27 mouse cellular contexts compared by ENCODE assay signal in genomic region chr4:101305126-101305525, GRCm38 (mm10). TPM values are rescaled to one million over a fixed set of nuclear protein-coding genes. Genes with fewer than 3 reads are reported as not detected.
DNase-seq lines count a peak whose midpoint lies in the region; ATAC-seq and TF ChIP-seq lines count a peak whose summit lies in the region.
"Had no signal": no experiment of that assay in that cellular context is flagged by ENCODE, and none has a peak within 500 bp of the region (broad histone marks: within the 10 kb centered on the region; RNA-seq: fewer than 3 reads in every experiment).

No protein-coding gene starts in this region.

- H3K36me3 ChIP-seq in heart, postnatal 0 days (replicated peaks; ENCODE audit: control insufficient read depth, insufficient read depth, low read length), result no peaks in the 10 kb centered on the region
- H3K36me3 ChIP-seq in heart, embryonic 12.5 days, result no peaks in the 10 kb centered on the region
- H3K36me3 ChIP-seq: embryonic facial prominence, embryonic 13.5 days; liver, embryonic 13.5 days; neural tube, embryonic 13.5 days had no signal

- TF ChIP-seq EP300 in heart, postnatal 0 days (IDR thresholded peaks at IDR 0.05; ENCODE audit: low read depth), result no peak

- H3K4me3 ChIP-seq in heart, postnatal 0 days (ENCODE audit: low read depth, low read length), result no peak overlapping the region
- no peak overlapping the region for H3K4me3 ChIP-seq in heart, embryonic 12.5 days
- H3K4me3 ChIP-seq: embryonic facial prominence, embryonic 13.5 days; erythroblast, embryonic 14.5 days; forebrain, embryonic 13.5 days; liver, embryonic 13.5 days; myocyte; neural tube, embryonic 13.5 days had no signal

- peak; percentile 95 for DNase-seq in heart, adult 11 months
- no peak for DNase-seq in heart, postnatal 4 days
- no peak for DNase-seq in heart, postnatal 0 days (ENCODE audit: low spot score)
- DNase-seq in ovary, adult 18-20 months (ENCODE audit: low spot score), result peak; percentile 30
- DNase-seq in ovary, postnatal 10 days (ENCODE audit: low spot score), result no peak
- DNase-seq in frontal cortex, postnatal 10 days (ENCODE audit: low spot score in 2 of 2), result no peak
- DNase-seq: adrenal gland, postnatal 25 days; cerebellum, adult 8-10 months; cerebellum, postnatal 36 days; embryo, embryonic 11 days; gastrocnemius, postnatal 10 days; kidney, adult 9 months; kidney, postnatal 14 days; liver, embryonic 13.5 days; lung, embryonic 14.5 days; lung, postnatal 4 days; right cerebral cortex, postnatal 14 days had no signal

- H3K4me2 ChIP-seq in heart, postnatal 0 days (ENCODE audit: low read depth, low read length), result peak overlapping the region; percentile 23; the same call in 1 of the 2 replicates
- H3K4me2 ChIP-seq in heart, embryonic 12.5 days, result no peak overlapping the region
- H3K4me2 ChIP-seq: embryonic facial prominence, embryonic 13.5 days; forebrain, embryonic 13.5 days; liver, embryonic 13.5 days; lung, embryonic 14.5 days; neural tube, embryonic 13.5 days had no signal

- H3K9me3 ChIP-seq in heart, postnatal 0 days (replicated peaks; ENCODE audit: control insufficient read depth, low read length), result no peaks in the 10 kb centered on the region
- no peaks in the 10 kb centered on the region for H3K9me3 ChIP-seq in heart, embryonic 12.5 days (replicated peaks)
- H3K9me3 ChIP-seq: embryonic facial prominence, embryonic 13.5 days; forebrain, embryonic 13.5 days; liver, embryonic 13.5 days; neural tube, embryonic 13.5 days had no signal

- H3K9ac ChIP-seq in heart, postnatal 0 days (replicated peaks; ENCODE audit: low read depth, low read length), result no peak overlapping the region
- H3K9ac ChIP-seq in heart, embryonic 12.5 days, result no peak overlapping the region
- H3K9ac ChIP-seq: embryonic facial prominence, embryonic 13.5 days; forebrain, embryonic 13.5 days; liver, embryonic 13.5 days; lung, embryonic 14.5 days; neural tube, embryonic 13.5 days had no signal

- no peak overlapping the region for H3K27ac ChIP-seq in heart, postnatal 0 days (ENCODE audit: low read depth)
- no peak overlapping the region for H3K27ac ChIP-seq in heart, embryonic 12.5 days (ENCODE audit: poor library complexity, severe bottlenecking)
- H3K27ac ChIP-seq: embryonic facial prominence, embryonic 13.5 days; forebrain, embryonic 13.5 days; hindbrain, postnatal 0 days; liver, embryonic 13.5 days; neural tube, embryonic 13.5 days had no signal

- no peaks in the 10 kb centered on the region for H3K27me3 ChIP-seq in heart, postnatal 0 days (ENCODE audit: control insufficient read depth, insufficient read depth, low read length)
- no peaks in the 10 kb centered on the region; the same call in 1 of the 2 replicates for H3K27me3 ChIP-seq in heart, embryonic 12.5 days (replicated peaks)
- H3K27me3 ChIP-seq: embryonic facial prominence, embryonic 13.5 days; liver, embryonic 13.5 days; Patski had no signal

- TF ChIP-seq CTCF in heart, postnatal 0 days (IDR thresholded peaks at IDR 0.05; ENCODE audit: low read depth), result no peak

- 50% methylated on average over 9 of the region's 9 CpGs for WGBS in heart, postnatal 0 days
- 65% methylated on average over 9 of the region's 9 CpGs for WGBS in heart, embryonic 12.5 days

- H3K4me1 ChIP-seq in heart, postnatal 0 days (ENCODE audit: control insufficient read depth, insufficient read depth), result peaks cover 16% of the 10 kb centered on the region; the same call in 1 of the 2 replicates
- H3K4me1 ChIP-seq in heart, embryonic 12.5 days (replicated peaks), result peaks cover 17% of the 10 kb centered on the region
- H3K4me1 ChIP-seq: forebrain, embryonic 13.5 days had no signal

- no peak for ATAC-seq in heart, postnatal 0 days (ENCODE audit: insufficient read depth, low read depth)
- no peak for ATAC-seq in heart, embryonic 12.5 days (ENCODE audit: insufficient number of reproducible peaks, low FRiP score)
- ATAC-seq: forebrain, embryonic 13.5 days; hindbrain, postnatal 0 days; intestine, embryonic 16.5 days; midbrain, embryonic 16.5 days; Patski had no signal

RNA-seq across cellular contexts. Expression of gene Jak1, which starts 40.0 kb away (rescaled TPM):
- 10 to 100 TPM; 86.6 to 89.9 TPM for total RNA-seq in heart, postnatal 4 days (2021)
- total RNA-seq in heart, postnatal 0 days (2014; rRNA removed; ENCODE audit: low replicate concordance), result 37.4 and 44.2 TPM in 2 replicates
- 55.1 and 63.4 TPM in 2 replicates for polyA plus RNA-seq in heart, postnatal 0 days (2015; fragmentation: Nextera tagmentation; extraction: Ambion mirVana)
- 69.1 and 77.0 TPM in 2 replicates for polyA plus RNA-seq in heart, embryonic 12.5 days (2016; fragmentation: Nextera tagmentation; extraction: Ambion mirVana)

Comparison
In these comparisons a context has a peak if more than half of its experiments do, and no peak if none do; other contexts are left out.
1. DNase-seq: peak in heart, adult 11 months (single experiment) and ovary, adult 18-20 months (single experiment); none in heart, postnatal 4 days (single experiment), heart, postnatal 0 days (single experiment), ovary, postnatal 10 days (single experiment) and frontal cortex, postnatal 10 days (0 of 2).